Mouse (Mus musculus) midbrain, embryonic 13.5 days (tissue): Measurements from ENCODE around the gene Sgtb. TPM values are rescaled to one million over a fixed set of nuclear protein-coding genes. Genes with fewer than 3 reads are reported as not detected.
A peak's percentile ranks its signal among the peaks of the same experiment; 100 is the strongest.

Experiments
- ATAC-seq: fragments of 200-750 bp; cut with Nextera tagmentation; 2 replicates; pipeline ENCODE4 v1.8.0; 2017; ENCODE audit warnings: mild to moderate bottlenecking, moderate TSS enrichment, moderate library complexity
- H3K27ac ChIP-seq: fragments of 300-500 bp; sonication (generic); 2 replicates; pipeline ENCODE4 v1.5.1; 2015; ENCODE audit warnings: inconsistent platforms, mild to moderate bottlenecking, moderate library complexity
- H3K27me3 ChIP-seq: fragments of 300-500 bp; sonication (generic); 2 replicates; pipeline ENCODE4 v1.6.1; 2015; ENCODE audit warnings: mild to moderate bottlenecking, inconsistent platforms
- H3K36me3 ChIP-seq: fragments of 300-500 bp; sonication (generic); 2 replicates; pipeline ENCODE4 v1.6.1; 2015; ENCODE audit warnings: mild to moderate bottlenecking, inconsistent platforms
- H3K4me1 ChIP-seq: fragments of 300-500 bp; sonication (generic); replicated peaks from 2 replicates; pipeline ENCODE4 v1.6.1; 2015; ENCODE audit warnings: inconsistent platforms
- H3K4me2 ChIP-seq: fragments of 300-500 bp; sonication (generic); replicated peaks from 2 replicates; pipeline ENCODE4 v1.6.1; 2015; ENCODE audit warnings: moderate library complexity, mild to moderate bottlenecking, inconsistent platforms
- H3K4me3 ChIP-seq: fragments of 300-500 bp; sonication (generic); replicated peaks from 2 replicates; pipeline ENCODE4 v1.5.1; 2015; ENCODE audit warnings: mild to moderate bottlenecking, inconsistent platforms
- H3K9ac ChIP-seq: fragments of 300-500 bp; sonication (generic); replicated peaks from 2 replicates; pipeline ENCODE4 v1.6.1; 2015; ENCODE audit warnings: mild to moderate bottlenecking, inconsistent platforms
- H3K9me3 ChIP-seq: fragments of 300-500 bp; sonication (generic); 2 replicates; pipeline ENCODE4 v1.6.1; 2016; ENCODE audit warnings: mild to moderate bottlenecking, inconsistent platforms
- WGBS: fragments of 180-500 bp; shearing (Covaris S2); methylation state at CpG from one replicate; pipeline ENCODE4 v1.1.7; 2015; 5-methylcytosine and 5-hydroxymethylcytosine counted together
- polyA plus RNA-seq: library from polyadenylated mRNA; unstranded; fragments of >200 nt; fragmentation: Nextera tagmentation; extraction: Ambion mirVana; gene quantifications from 2 replicates; pipeline ENCODE4 v1.2.1, GENCODE M21; 2015

Sgtb gene
- polyA plus RNA-seq = 29.2 and 30.7 TPM in 2 replicates

DNA sequence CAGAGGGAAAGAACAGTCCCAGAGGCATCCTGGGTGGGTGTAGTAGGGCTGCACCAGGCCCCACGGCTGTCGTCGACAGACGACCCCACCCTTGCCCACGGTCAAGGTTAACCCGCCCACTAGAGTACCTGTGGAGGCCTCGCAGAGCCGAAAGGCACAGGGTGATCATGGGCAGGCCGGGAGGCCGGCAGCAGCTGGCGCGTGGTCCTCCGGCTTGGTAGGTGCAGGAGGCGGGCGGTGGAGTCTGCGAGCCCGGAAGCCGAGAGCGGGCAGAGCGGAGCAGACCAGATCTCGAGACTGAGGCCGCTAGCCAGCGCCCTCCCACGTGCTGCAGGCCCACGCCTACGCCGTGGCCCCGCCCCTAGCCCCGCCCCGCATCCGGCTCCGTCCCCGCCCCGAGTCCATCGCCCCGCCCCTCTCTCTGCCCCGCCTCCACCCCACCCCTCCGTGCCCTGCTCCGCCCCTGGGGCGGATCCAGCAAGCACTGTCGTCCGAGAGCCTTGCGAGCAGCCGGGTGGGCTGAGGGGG lies at the start of gene Sgtb, which contains the start of gene Nln:
Gene Sgtb (plus strand): TSS at position 454 of the 528 bp plus-strand sequence.
Gene Nln (minus strand): TSS at position 327 of the 528 bp plus-strand sequence.
- peak within 1 kb of the TSS; percentile 92 for H3K4me2 ChIP-seq
- H3K27ac ChIP-seq = peak within 1 kb of the TSS; percentile 79
- WGBS = under 1% methylated on average over 44 of the region's 44 CpGs
- peak within 1 kb of the TSS; percentile 75 for H3K4me3 ChIP-seq
- H3K27me3 ChIP-seq = no peaks in the 10 kb centered on the region
- H3K9ac ChIP-seq = peak within 1 kb of the TSS; percentile 82
- H3K4me1 ChIP-seq = peaks cover 26% of the 10 kb centered on the region
- 0 out of 2 replicates have a peak, but pooled peaks cover 5% of the 10 kb centered on the region for H3K9me3 ChIP-seq
- H3K36me3 ChIP-seq = peaks cover 5% of the 10 kb centered on the region
- peak; percentile 97 for ATAC-seq

DNA sequence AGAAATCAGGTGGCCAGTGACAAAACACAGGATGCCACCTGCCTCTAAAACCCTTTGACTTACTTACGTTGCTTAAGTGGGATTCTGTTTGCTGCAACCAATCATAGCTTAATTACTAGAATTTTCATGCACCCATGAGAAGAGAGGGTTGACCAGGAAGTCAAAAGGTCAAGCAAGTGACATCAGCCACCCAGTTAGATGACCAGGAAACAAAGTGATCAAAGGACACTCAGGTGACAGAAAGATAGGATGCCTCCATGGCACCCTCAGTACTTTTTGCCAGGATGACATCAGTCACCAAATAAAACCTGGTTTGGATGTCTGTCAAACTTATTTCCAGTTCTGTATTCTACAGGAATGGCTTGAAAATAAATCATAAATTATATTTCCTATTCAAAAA lies 49.3 kb upstream of the Sgtb start:
- Histone ChIP-seq H3K4me1 (no peaks in the 10 kb centered on the region; the same call in 1 of the 2 replicates), H3K36me3 (peaks cover 50% of the 10 kb centered on the region), H3K9me3 (no peaks in the 10 kb centered on the region), H3K27me3 (no peaks in the 10 kb centered on the region), H3K4me2 (no peak overlapping the region), H3K4me3 (no peak overlapping the region), H3K27ac (no peak overlapping the region), H3K9ac (no peak overlapping the region)
- no peak for ATAC-seq
- WGBS = 78% methylated on average over 1 of the region's 1 CpGs

DNA sequence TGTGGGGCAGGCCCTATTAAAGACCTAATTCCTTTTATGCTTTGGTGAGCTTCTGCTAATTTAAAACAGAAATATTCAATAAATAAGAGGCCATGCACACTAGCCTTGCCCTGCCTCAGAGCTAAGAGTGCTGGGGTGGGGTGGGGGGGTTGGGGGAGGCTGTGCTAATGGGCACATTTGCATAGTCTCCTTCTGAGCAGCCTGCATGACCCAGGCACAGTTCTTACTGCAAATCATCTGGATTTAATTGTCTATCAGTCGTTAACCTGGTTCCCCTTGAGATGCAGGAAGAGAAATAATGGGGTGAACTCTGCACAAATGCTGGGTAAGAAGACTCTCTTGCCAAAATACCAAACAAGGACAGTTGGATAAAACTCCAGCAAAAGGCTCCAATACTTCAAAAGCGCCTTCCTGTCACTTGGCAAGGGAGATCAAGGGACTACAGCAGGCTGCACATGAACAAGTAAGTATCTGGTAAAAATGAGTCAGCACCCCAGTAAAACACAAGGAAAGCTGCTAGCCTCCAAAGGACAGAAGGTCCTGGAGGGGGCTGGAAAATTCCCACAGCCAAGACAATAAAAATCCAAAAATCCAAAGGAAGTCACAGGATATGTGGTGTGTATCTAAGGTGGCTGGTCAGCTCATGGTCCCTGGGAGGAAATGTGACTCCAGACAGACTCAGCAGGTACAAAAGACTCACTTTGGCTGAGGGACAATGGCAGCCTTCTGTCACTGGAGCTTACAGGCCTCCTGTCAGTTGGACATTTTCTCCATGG lies 47.4 kb upstream of the Sgtb start:
- Histone ChIP-seq H3K4me2 (no peak overlapping the region), H3K9me3 (no peaks in the 10 kb centered on the region), H3K9ac (no peak overlapping the region), H3K4me3 (no peak overlapping the region), H3K36me3 (peaks cover 44% of the 10 kb centered on the region), H3K27ac (peak overlapping the region; percentile 17; the same call in 1 of the 2 replicates), H3K27me3 (no peaks in the 10 kb centered on the region), H3K4me1 (no peaks in the 10 kb centered on the region; the same call in 1 of the 2 replicates)
- ATAC-seq = 0 out of 2 replicates have a peak, but pooled peaks have one; percentile 48
- 67% methylated on average over 2 of the region's 2 CpGs for WGBS

DNA sequence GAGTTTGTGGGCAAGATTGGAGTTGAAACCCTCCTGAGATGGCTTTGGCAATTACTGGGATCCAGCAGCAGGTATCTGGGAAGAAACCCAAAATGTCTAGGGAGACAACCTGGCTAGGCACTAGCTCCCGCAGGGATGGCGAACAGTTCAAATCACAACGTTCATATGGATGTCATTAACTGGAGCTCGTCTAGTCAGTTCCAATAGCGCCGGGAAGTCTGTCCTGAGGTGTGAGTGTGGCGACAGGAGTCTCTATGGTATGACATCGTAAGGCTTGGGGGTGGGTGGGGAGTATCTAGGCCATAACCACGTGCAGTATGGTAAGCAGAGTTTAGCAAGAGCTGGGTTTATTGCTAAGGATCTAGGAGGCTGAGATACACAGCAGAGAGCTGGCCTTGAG lies 46.5 kb upstream of the Sgtb start:
- no peak overlapping the region for H3K27ac ChIP-seq
- H3K4me2 ChIP-seq = no peak overlapping the region
- no peak overlapping the region for H3K9ac ChIP-seq
- H3K4me3 ChIP-seq = no peak overlapping the region
- H3K27me3 ChIP-seq = no peaks in the 10 kb centered on the region
- no peaks in the 10 kb centered on the region for H3K9me3 ChIP-seq
- H3K4me1 ChIP-seq = no peaks in the 10 kb centered on the region; the same call in 1 of the 2 replicates
- ATAC-seq = no peak
- H3K36me3 ChIP-seq = peaks cover 43% of the 10 kb centered on the region
- 92% methylated on average over 9 of the region's 9 CpGs for WGBS

DNA sequence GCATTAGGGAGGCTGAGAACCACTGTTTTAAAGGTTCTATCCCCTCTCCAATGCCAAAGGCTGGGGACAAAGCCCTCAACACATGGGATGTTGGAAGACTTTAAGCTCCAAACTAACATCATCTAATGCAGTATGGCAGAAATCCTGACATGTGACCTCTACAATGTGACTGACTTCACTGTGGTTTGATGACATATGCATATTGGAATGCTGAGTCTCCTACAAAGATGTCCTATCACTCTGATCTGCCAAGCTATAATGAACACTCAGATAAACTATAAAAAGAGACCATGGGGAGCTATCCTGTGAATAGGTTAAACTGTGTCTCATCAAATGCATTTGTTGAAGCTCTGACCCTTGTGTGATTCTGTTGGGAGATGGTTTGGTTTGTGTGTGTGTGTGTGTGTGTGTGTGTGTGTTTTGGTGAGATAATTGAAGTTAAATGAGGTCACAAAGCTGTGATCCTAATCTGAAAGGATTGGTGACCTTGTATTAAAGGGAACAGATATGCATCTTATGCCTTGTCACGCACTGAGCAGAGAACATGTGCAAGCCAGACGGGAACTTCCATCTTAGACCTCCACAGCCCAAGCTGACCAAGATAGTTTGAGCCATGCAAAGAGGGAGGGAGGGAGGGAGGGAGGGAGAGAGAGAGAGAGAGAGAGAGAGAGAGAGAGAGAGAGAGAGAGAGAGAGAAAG lies 43.7 kb upstream of the Sgtb start:
- no peak for ATAC-seq
- Histone ChIP-seq H3K27ac (no peak overlapping the region), H3K9ac (no peak overlapping the region), H3K27me3 (no peaks in the 10 kb centered on the region), H3K4me2 (no peak overlapping the region), H3K4me3 (no peak overlapping the region), H3K9me3 (no peaks in the 10 kb centered on the region), H3K36me3 (peaks cover 47% of the 10 kb centered on the region), H3K4me1 (no peaks in the 10 kb centered on the region; the same call in 1 of the 2 replicates)
- 74% methylated on average over 2 of the region's 2 CpGs for WGBS

DNA sequence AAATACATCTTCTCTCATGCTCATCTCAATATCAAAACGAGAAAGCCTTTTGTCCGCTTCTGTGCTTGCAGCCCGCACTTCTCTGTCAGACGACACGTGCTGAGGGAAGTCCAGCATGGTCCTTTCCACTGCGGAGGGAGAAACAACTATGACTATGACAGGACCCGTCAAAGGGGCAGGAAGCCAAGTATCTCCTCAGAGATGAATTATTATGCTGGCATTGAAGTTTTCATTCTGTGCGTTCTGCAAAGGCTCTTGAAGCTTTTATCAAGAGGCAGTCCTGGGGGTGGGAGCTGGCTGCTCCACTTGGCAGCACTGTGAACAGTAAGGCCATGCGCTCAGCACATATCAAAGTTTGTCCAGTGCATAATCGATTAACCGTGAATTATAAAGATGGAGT lies 40.3 kb upstream of the Sgtb start:
- H3K4me2 ChIP-seq = no peak overlapping the region
- ATAC-seq = no peak
- WGBS = 95% methylated on average over 11 of the region's 11 CpGs
- H3K4me3 ChIP-seq = no peak overlapping the region
- no peaks in the 10 kb centered on the region for H3K27me3 ChIP-seq
- no peak overlapping the region for H3K27ac ChIP-seq
- H3K4me1 ChIP-seq = no peaks in the 10 kb centered on the region
- H3K9ac ChIP-seq = no peak overlapping the region
- H3K9me3 ChIP-seq = no peaks in the 10 kb centered on the region
- H3K36me3 ChIP-seq = peaks cover 40% of the 10 kb centered on the region

DNA sequence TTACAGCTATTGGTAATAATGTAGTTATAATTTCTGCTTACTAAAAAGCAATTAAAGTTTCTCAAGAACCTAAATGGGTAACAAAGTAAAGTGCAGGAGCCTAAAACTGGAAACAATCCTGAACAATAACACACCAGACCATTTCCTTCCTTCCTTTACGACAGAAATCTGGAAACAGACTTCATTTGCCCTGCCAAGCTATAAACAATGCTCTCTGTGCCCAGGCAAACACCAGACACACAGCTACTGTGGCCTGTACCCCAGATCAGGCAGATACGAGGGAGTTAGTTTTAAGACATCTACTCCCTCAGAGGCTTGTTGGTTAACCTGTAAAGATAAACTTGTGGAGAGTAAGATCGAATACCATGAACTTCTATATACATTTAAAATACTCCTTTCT lies 38.8 kb upstream of the Sgtb start:
- no peak overlapping the region for H3K9ac ChIP-seq
- ATAC-seq = no peak
- H3K36me3 ChIP-seq = peaks cover 37% of the 10 kb centered on the region
- H3K27ac ChIP-seq = no peak overlapping the region
- H3K4me2 ChIP-seq = no peak overlapping the region
- no peaks in the 10 kb centered on the region for H3K27me3 ChIP-seq
- H3K9me3 ChIP-seq = no peaks in the 10 kb centered on the region
- no peaks in the 10 kb centered on the region for H3K4me1 ChIP-seq
- H3K4me3 ChIP-seq = no peak overlapping the region
- WGBS = 85% methylated on average over 3 of the region's 3 CpGs

DNA sequence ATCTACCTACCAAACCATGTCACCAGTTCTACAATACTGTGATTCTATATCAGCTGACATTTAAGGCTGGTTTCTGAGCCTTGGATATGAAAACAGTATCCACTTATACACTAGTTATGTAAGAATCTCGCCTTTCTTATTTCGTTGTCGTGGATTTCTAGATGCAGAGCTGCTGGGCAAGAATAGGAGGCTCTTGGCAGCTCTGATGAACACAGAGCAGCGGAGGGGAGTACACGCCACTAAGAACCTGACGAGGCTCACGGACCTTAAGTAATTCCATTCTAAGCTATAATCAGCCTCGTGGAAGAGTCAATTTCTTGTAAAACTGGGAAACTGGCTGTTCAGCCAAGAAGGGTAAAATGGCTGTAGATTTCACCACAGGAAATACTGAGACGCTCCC lies 37.2 kb upstream of the Sgtb start:
- WGBS = 89% methylated on average over 9 of the region's 9 CpGs
- Histone ChIP-seq H3K9me3 (no peaks in the 10 kb centered on the region), H3K4me2 (no peak overlapping the region), H3K4me3 (no peak overlapping the region), H3K36me3 (peaks cover 33% of the 10 kb centered on the region), H3K27ac (no peak overlapping the region), H3K9ac (no peak overlapping the region), H3K27me3 (no peaks in the 10 kb centered on the region), H3K4me1 (no peaks in the 10 kb centered on the region)
- ATAC-seq = no peak

DNA sequence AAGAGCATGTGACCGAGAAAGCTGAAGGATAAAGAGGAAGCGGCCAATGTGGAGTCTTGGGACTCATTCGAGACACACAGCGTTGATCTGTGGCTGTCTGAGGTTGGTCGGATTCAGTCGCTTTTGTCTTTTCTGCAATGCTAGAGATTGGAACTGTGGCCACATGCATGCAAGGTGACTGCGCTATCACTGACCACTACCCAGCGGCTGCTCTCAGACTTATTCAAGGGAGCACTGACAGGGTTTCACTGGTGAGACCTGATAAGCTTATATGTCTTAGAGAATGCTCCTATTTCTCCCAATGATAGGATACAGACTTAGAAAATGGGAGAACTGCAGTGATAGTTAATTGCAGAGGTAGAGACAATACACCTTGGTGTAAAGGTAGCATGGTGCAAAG lies 35.3 kb upstream of the Sgtb start:
- no peak overlapping the region for H3K27ac ChIP-seq
- peaks cover 22% of the 10 kb centered on the region for H3K36me3 ChIP-seq
- 95% methylated on average over 8 of the region's 8 CpGs for WGBS
- ATAC-seq = no peak
- no peaks in the 10 kb centered on the region for H3K27me3 ChIP-seq
- H3K9me3 ChIP-seq = no peaks in the 10 kb centered on the region
- no peaks in the 10 kb centered on the region for H3K4me1 ChIP-seq
- no peak overlapping the region for H3K4me2 ChIP-seq
- H3K4me3 ChIP-seq = no peak overlapping the region
- H3K9ac ChIP-seq = no peak overlapping the region

DNA sequence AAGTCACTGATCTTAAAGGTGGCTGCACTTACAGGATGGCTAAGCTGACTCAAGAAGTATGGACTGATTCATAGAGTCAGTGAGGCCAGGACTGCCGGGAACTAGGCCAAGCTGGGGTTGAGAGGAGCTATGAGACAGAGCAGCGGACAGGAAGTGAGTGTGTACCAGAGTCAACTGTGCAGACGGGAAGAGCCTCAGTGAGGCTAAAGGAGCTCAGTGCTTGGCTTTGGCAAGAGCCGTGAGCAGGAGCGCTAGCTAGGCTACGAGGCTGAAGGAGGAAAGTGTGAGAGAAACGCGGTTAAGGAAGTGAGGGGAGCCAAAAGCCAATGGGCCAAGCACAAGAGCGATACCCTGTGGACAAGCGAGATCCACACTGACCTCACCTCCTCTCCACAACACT lies 34.8 kb upstream of the Sgtb start:
- H3K4me1 ChIP-seq = no peaks in the 10 kb centered on the region
- ATAC-seq = no peak
- no peak overlapping the region for H3K4me3 ChIP-seq
- no peak overlapping the region for H3K9ac ChIP-seq
- peaks cover 18% of the 10 kb centered on the region for H3K36me3 ChIP-seq
- no peaks in the 10 kb centered on the region for H3K27me3 ChIP-seq
- no peaks in the 10 kb centered on the region for H3K9me3 ChIP-seq
- 86% methylated on average over 10 of the region's 10 CpGs for WGBS
- no peak overlapping the region for H3K27ac ChIP-seq
- no peak overlapping the region for H3K4me2 ChIP-seq

DNA sequence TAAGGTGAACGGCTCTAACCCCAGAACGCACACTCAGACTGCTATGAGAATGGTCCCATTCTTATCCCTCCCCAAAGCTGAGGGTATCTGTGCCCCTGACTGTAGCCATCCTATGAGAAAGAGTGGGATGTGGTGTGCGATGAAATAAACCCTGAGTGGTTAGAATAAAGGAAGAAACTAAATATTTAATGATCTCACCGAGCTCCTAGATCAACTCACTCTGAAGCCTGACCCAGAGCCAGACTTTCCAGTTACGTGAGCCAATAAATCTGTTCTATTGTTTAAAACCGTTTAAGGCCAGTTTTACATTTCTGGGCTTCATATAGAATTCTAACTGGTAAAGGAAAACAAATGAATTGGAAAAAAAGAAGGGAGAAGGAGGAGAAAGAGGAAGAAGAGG lies 32.5 kb upstream of the Sgtb start:
- WGBS = 87% methylated on average over 6 of the region's 6 CpGs
- Histone ChIP-seq H3K9me3 (no peaks in the 10 kb centered on the region), H3K4me2 (no peak overlapping the region), H3K27me3 (no peaks in the 10 kb centered on the region), H3K4me3 (no peak overlapping the region), H3K9ac (no peak overlapping the region), H3K27ac (no peak overlapping the region), H3K36me3 (peaks cover 8% of the 10 kb centered on the region), H3K4me1 (no peaks in the 10 kb centered on the region)
- no peak for ATAC-seq

DNA sequence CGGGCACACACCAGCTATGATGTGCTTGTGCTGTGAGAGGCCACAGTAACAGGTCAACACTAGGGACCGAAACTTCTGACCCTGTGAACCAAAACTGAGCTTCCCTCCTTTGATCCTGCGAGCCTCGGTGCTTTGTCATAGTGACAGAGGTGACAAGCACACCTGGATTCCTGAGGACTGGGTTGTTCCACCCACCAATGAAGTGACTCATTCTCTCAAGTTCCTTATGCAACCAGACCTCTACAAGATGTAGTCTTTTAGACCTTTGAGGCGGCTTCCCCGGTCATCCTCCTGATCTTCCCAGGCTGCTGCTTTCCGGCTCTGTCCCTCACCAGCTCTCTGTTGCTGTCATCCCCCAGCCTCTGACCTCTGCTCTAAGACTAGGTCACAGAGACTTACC lies 27.0 kb upstream of the Sgtb start:
- 94% methylated on average over 7 of the region's 7 CpGs for WGBS
- H3K9ac ChIP-seq = no peak overlapping the region

More for the DNA sequence above, 27.0 kb upstream of the Sgtb start:
- no peak for ATAC-seq
- no peaks in the 10 kb centered on the region for H3K9me3 ChIP-seq
- H3K4me1 ChIP-seq = no peaks in the 10 kb centered on the region
- no peak overlapping the region for H3K4me2 ChIP-seq
- H3K36me3 ChIP-seq = no peaks in the 10 kb centered on the region
- H3K4me3 ChIP-seq = no peak overlapping the region
- H3K27me3 ChIP-seq = no peaks in the 10 kb centered on the region
- no peak overlapping the region for H3K27ac ChIP-seq
